Mouse (Mus musculus) G1E (cell line): Measurements from ENCODE around the gene Zfp961.

Experiments used
- CTCF ChIP-seq: IDR thresholded peaks from 2 replicates; pipeline ENCODE4 v1.5.1; 2012; ENCODE audit warnings: low read depth, low read length, inconsistent platforms, mixed read lengths
- GATA1 ChIP-seq: IDR thresholded peaks from 2 replicates; pipeline ENCODE4 v1.6.1; 2012; ENCODE audit warnings: borderline replicate concordance, low read length, inconsistent platforms, mixed read lengths
- GATA2 ChIP-seq: IDR thresholded peaks from 2 replicates; pipeline ENCODE4 v1.6.1; 2012; ENCODE audit warnings: low read depth, low read length, inconsistent platforms, borderline replicate concordance

GRCm38 (mm10) chr8:71912286-71912685 lies 38.6 kb upstream of the Zfp961 start:
- no peak for TF ChIP-seq CTCF
- TF ChIP-seq GATA1, result no peak
- TF ChIP-seq GATA2, result no peak
